Mouse (Mus musculus) heart, embryonic 13.5 days (tissue): ENCODE measurements around the gene Eif3d. TPM values are rescaled to one million over a fixed set of nuclear protein-coding genes. Genes with fewer than 3 reads are reported as not detected.

Experiments used
- ATAC-seq: fragments of 200-750 bp; cut with Nextera tagmentation; 2 replicates; pipeline ENCODE4 v1.8.0; 2017; ENCODE audit warnings: moderate TSS enrichment; ENCODE audit not compliant: insufficient number of reproducible peaks, low FRiP score, low TSS enrichment; ENCODE audit errors: extremely low read depth
- H3K27ac ChIP-seq: fragments of 300-500 bp; sonication (generic); replicated peaks from 2 replicates; pipeline ENCODE4 v1.5.1; 2015; ENCODE audit warnings: moderate library complexity, mild to moderate bottlenecking, inconsistent platforms
- H3K27me3 ChIP-seq: fragments of 300-500 bp; sonication (generic); replicated peaks from 2 replicates; pipeline ENCODE4 v1.6.1; 2015; ENCODE audit warnings: mild to moderate bottlenecking, inconsistent platforms
- H3K36me3 ChIP-seq: fragments of 300-500 bp; sonication (generic); 2 replicates; pipeline ENCODE4 v1.6.1; 2015; ENCODE audit warnings: mild to moderate bottlenecking, inconsistent platforms
- H3K4me1 ChIP-seq: fragments of 300-500 bp; sonication (generic); 2 replicates; pipeline ENCODE4 v1.6.1; 2015; ENCODE audit warnings: inconsistent platforms
- H3K4me2 ChIP-seq: fragments of 300-500 bp; sonication (generic); 2 replicates; pipeline ENCODE4 v1.6.1; 2015; ENCODE audit warnings: inconsistent platforms, mild to moderate bottlenecking, moderate library complexity
- H3K4me3 ChIP-seq: fragments of 300-500 bp; sonication (generic); 2 replicates; pipeline ENCODE4 v1.5.1; 2015; ENCODE audit warnings: moderate library complexity, mild to moderate bottlenecking, inconsistent platforms
- H3K9ac ChIP-seq: fragments of 300-500 bp; sonication (generic); 2 replicates; pipeline ENCODE4 v1.6.1; 2015; ENCODE audit warnings: inconsistent platforms, mild to moderate bottlenecking, moderate library complexity
- H3K9me3 ChIP-seq: fragments of 300-500 bp; sonication (generic); 2 replicates; pipeline ENCODE4 v1.6.1; 2016; ENCODE audit warnings: inconsistent platforms
- WGBS: fragments of 180-500 bp; shearing (Covaris S2); methylation state at CpG from one replicate; pipeline ENCODE4 v1.1.7; 2015; ENCODE audit warnings: mixed read lengths; 5-methylcytosine and 5-hydroxymethylcytosine counted together
- polyA plus RNA-seq: library from polyadenylated mRNA; unstranded; fragments of >200 nt; fragmentation: Nextera tagmentation; extraction: Ambion mirVana; gene quantifications from 2 replicates; pipeline ENCODE4 v1.2.1, GENCODE M21; 2015

The Eif3d gene
- polyA plus RNA-seq, 1 experiment from 2014 or later, result 134 TPM

- no peak for ATAC-seq
- H3K27ac ChIP-seq, result no peak overlapping the region
- no peak overlapping the region for H3K9ac ChIP-seq
- peaks cover 20% of the 10 kb centered on the region for H3K4me1 ChIP-seq
- no peaks in the 10 kb centered on the region for H3K9me3 ChIP-seq
- WGBS, result 32% methylated on average over 8 of the region's 8 CpGs
- no peak overlapping the region for H3K4me3 ChIP-seq
- H3K36me3 ChIP-seq, result peaks cover 76% of the 10 kb centered on the region
- H3K4me2 ChIP-seq, result no peak overlapping the region
- no peaks in the 10 kb centered on the region for H3K27me3 ChIP-seq
These were observed 53.6 kb downstream of the Eif3d start for GRCm38 (mm10) chr15:77916851-77917544.

- no peak overlapping the region for H3K4me2 ChIP-seq
- no peak overlapping the region for H3K9ac ChIP-seq
- WGBS, result 94% methylated on average over 4 of the region's 4 CpGs
- no peak overlapping the region for H3K4me3 ChIP-seq
- H3K9me3 ChIP-seq, result no peaks in the 10 kb centered on the region
- no peak overlapping the region for H3K27ac ChIP-seq
- ATAC-seq, result no peak
- H3K27me3 ChIP-seq, result no peaks in the 10 kb centered on the region
- peaks cover 31% of the 10 kb centered on the region for H3K4me1 ChIP-seq
- peaks cover 62% of the 10 kb centered on the region for H3K36me3 ChIP-seq
These were observed 55.3 kb downstream of the Eif3d start for GRCm38 (mm10) chr15:77915287-77915686.

- Histone ChIP-seq H3K9me3 (no peaks in the 10 kb centered on the region), H3K27me3 (no peaks in the 10 kb centered on the region), H3K4me2 (no peak overlapping the region), H3K36me3 (peaks cover 54% of the 10 kb centered on the region), H3K9ac (no peak overlapping the region), H3K4me3 (no peak overlapping the region), H3K4me1 (peaks cover 33% of the 10 kb centered on the region), H3K27ac (no peak overlapping the region)
- WGBS, result 97% methylated on average over 3 of the region's 3 CpGs
- ATAC-seq, result no peak
These were observed 56.1 kb downstream of the Eif3d start for GRCm38 (mm10) chr15:77914507-77914906.

GRCm38 (mm10) chr15:77913054-77913453 is 57.6 kb downstream of the Eif3d start:
- no peaks in the 10 kb centered on the region for H3K9me3 ChIP-seq
- peak overlapping the region; percentile 80 for H3K27ac ChIP-seq
- no peaks in the 10 kb centered on the region for H3K27me3 ChIP-seq
- peaks cover 33% of the 10 kb centered on the region for H3K4me1 ChIP-seq
- ATAC-seq, result no peak
- WGBS, result 65% methylated on average over 8 of the region's 8 CpGs
- H3K36me3 ChIP-seq, result peaks cover 39% of the 10 kb centered on the region
- H3K4me2 ChIP-seq, result no peak overlapping the region
- H3K4me3 ChIP-seq, result no peak overlapping the region
- peak overlapping the region; percentile 12; the same call in 1 of the 2 replicates for H3K9ac ChIP-seq

GRCm38 (mm10) chr15:77912585-77912984 is 58.0 kb downstream of the Eif3d start:
- no peak overlapping the region for H3K4me2 ChIP-seq
- 51% methylated on average over 7 of the region's 7 CpGs for WGBS
- peak overlapping the region; percentile 80 for H3K27ac ChIP-seq
- H3K4me1 ChIP-seq, result peaks cover 33% of the 10 kb centered on the region
- no peaks in the 10 kb centered on the region for H3K27me3 ChIP-seq
- ATAC-seq, result no peak
- no peak overlapping the region for H3K4me3 ChIP-seq
- H3K9me3 ChIP-seq, result no peaks in the 10 kb centered on the region
- peaks cover 35% of the 10 kb centered on the region for H3K36me3 ChIP-seq
- peak overlapping the region; percentile 12 for H3K9ac ChIP-seq

- Histone ChIP-seq H3K4me3 (no peak overlapping the region), H3K9me3 (no peaks in the 10 kb centered on the region), H3K27ac (peak overlapping the region; percentile 80), H3K4me1 (peaks cover 32% of the 10 kb centered on the region), H3K9ac (peak overlapping the region; percentile 12; the same call in 1 of the 2 replicates), H3K36me3 (peaks cover 33% of the 10 kb centered on the region), H3K4me2 (no peak overlapping the region), H3K27me3 (no peaks in the 10 kb centered on the region)
- whole genome bisulfite sequencing, result 48% methylated on average over 5 of the region's 5 CpGs
- ATAC-seq, result no peak
These were observed 58.6 kb downstream of the Eif3d start for GRCm38 (mm10) chr15:77912048-77912447.

- H3K4me3 ChIP-seq, result no peak overlapping the region
- 0 out of 2 replicates have a peak, but pooled peaks have one; percentile 17 for ATAC-seq
- H3K36me3 ChIP-seq, result peaks cover 24% of the 10 kb centered on the region
- peak overlapping the region; percentile 80 for H3K27ac ChIP-seq
- no peaks in the 10 kb centered on the region for H3K27me3 ChIP-seq
- H3K4me2 ChIP-seq, result no peak overlapping the region
- peaks cover 38% of the 10 kb centered on the region for H3K4me1 ChIP-seq
- WGBS, result 13% methylated on average over 2 of the region's 2 CpGs
- no peaks in the 10 kb centered on the region for H3K9me3 ChIP-seq
- 0 out of 2 replicates have a peak overlapping the region, but pooled peaks have one; percentile 8 for H3K9ac ChIP-seq
These were observed 59.5 kb downstream of the Eif3d start for GRCm38 (mm10) chr15:77911065-77911464.

Other genes with a start within 250 kb of the Eif3d start
- 0.20 TPM in 1 of 2 replicates, not detected in the other for gene Apol9b, start 241.8 kb downstream of the Eif3d start, polyA plus RNA-seq
- 0.32 and 0.78 TPM in 2 replicates for gene Apol8, start 213.8 kb downstream of the Eif3d start, polyA plus RNA-seq
- gene Myh9, start 128.6 kb downstream of the Eif3d start, polyA plus RNA-seq, result 24.8 and 25.0 TPM in 2 replicates
- gene Txn2, start 41.8 kb downstream of the Eif3d start, polyA plus RNA-seq, result 248 and 278 TPM in 2 replicates
- 1.0 and 1.1 TPM in 2 replicates for gene Foxred2, start 14.1 kb downstream of the Eif3d start, polyA plus RNA-seq
- not detected in 2 replicates for gene Cacng2, start 149.2 kb upstream of the Eif3d start, polyA plus RNA-seq
- gene Ift27, start 203.3 kb upstream of the Eif3d start, polyA plus RNA-seq, result 41.0 and 44.7 TPM in 2 replicates
- gene Pvalb, start 235.6 kb upstream of the Eif3d start, polyA plus RNA-seq, result 0.40 and 0.47 TPM in 2 replicates